Mouse (Mus musculus): ENCODE measurements around the gene Bcl2a1d. TPM values are rescaled to one million over a fixed set of nuclear protein-coding genes. Genes with fewer than 3 reads are reported as not detected.
"Not testable (repeated sequence)": the region's sequence is repeated elsewhere in the genome, so short reads cannot be mapped to it uniquely, and the experiment has no call there.

The Bcl2a1d gene
- total RNA-seq, 4 experiments from 2014 or later = 0.95 to 3.3 (median 1.6) TPM

DNA sequence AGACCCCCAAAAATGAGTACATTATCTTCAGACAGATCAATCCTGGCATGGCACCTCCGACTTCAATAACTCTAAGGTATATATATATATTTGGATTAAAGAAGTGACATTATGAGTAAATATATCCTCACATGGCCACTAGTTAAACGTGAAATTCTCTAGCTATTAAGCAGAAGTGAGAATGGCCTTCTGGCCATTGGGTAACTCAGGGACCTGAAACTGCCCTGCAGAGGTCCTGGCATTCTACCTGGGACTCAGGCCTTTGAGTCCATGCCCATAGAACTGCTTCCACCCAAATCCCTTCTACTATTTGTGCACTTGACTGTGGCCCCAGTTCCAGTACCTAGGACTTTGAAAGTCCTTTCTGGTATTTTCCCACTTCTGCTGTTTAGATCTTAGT lies 40.4 kb downstream of the Bcl2a1d start:
- not testable (repeated sequence) for DNase-seq

DNA sequence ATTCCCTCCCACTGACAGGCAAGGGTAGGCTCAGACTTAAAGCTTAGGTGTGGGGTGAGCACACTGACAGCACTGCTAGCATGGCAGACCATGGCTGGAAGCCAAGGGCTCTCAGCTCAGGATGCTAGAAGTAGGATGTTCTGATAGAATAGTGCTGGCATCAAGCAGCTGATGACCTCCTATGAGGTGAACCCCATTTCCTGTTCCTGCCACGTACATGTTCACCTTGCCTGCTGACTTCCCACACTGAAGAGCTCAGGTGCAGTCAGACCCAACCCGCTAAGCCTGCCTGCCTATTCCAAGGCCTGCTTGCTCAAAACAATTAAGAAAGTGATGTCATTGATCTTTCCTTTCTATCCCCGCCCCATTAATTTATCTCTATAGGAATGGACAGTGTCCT lies 42.3 kb downstream of the Bcl2a1d start:
- not testable (repeated sequence) for DNase-seq

DNA sequence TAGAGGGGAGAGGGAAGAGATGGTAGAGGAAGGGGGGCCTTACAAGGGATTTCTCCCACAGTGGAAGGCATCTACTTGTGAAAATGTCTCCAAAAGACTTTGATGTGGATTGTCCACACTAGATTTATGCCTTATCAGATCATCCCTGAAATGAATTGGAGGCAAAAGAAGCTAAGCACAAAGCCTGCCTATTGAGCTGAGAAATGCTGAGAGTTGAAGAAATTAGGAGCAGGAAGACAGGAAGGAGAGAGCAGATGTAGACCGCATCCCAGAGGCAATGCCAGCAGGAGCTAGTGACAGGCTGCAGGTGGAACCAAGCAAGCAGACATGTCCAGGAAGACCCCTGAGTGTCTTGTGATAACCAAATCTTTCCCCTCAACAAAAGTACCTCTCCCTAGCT lies 45.0 kb downstream of the Bcl2a1d start:
- DNase-seq = not testable (repeated sequence)

Other genes starting within 250 kb of the Bcl2a1d start
- gene Syncrip, start 249.3 kb downstream of the Bcl2a1d start, total RNA-seq (2022) = 10 to 100 TPM; 57.7 to 79.2 (median 71.1) TPM
- gene Zfp949, start 183.9 kb downstream of the Bcl2a1d start, total RNA-seq (2022) = 10 to 100 TPM in 2 of 4 experiments, 1 to 10 TPM in 2; 7.3 to 17.2 (median 12.2) TPM
- 1 to 10 TPM in 1 of 4 experiments, under 1 TPM in 3; 0.15 to 1.2 (median 0.42) TPM for gene Trim43a, start 151.0 kb downstream of the Bcl2a1d start, total RNA-seq (2022)
- gene Mthfsl, start 11.6 kb downstream of the Bcl2a1d start, total RNA-seq (2022) = 10 to 100 TPM; 38.5 to 48.2 (median 42.9) TPM
- not detected for gene Trim43c, start 107.2 kb upstream of the Bcl2a1d start, total RNA-seq (2022)
- 1 to 10 TPM in 3 of 4 experiments, not detected in 1; 1.3 to 3.5 (median 1.4) TPM for gene Bcl2a1a, start 225.0 kb upstream of the Bcl2a1d start, total RNA-seq (2022)